Mouse (Mus musculus) embryonic facial prominence, embryonic 14.5 days (tissue): ENCODE measurements around the gene AI597479. TPM values are rescaled to one million over a fixed set of nuclear protein-coding genes. Genes with fewer than 3 reads are reported as not detected.

ENCODE experiments used
- ATAC-seq: fragments of 200-750 bp; cut with Nextera tagmentation; 2 replicates; pipeline ENCODE4 v1.8.0; 2017; ENCODE audit warnings: low read depth, moderate number of reproducible peaks, moderate TSS enrichment
- DNase-seq: peaks from one replicate; pipeline ENCODE4 v3.0.0-alpha.2; 2015; ENCODE audit warnings: low spot score
- H3K27ac ChIP-seq: fragments of 300-500 bp; sonication (generic); replicated peaks from 2 replicates; pipeline ENCODE4 v1.5.1; 2014; ENCODE audit warnings: low read depth, mild to moderate bottlenecking, low read length, moderate library complexity
- H3K27me3 ChIP-seq: fragments of 300-500 bp; sonication (generic); replicated peaks from 2 replicates; pipeline ENCODE4 v1.6.1; 2014; ENCODE audit warnings: low read length; ENCODE audit not compliant: control insufficient read depth, insufficient read depth
- H3K36me3 ChIP-seq: fragments of 300-500 bp; sonication (generic); 2 replicates; pipeline ENCODE4 v1.6.1; 2014; ENCODE audit warnings: low read length, mixed read lengths; ENCODE audit not compliant: control insufficient read depth, insufficient read depth
- H3K4me1 ChIP-seq: fragments of 300-500 bp; sonication (generic); 2 replicates; pipeline ENCODE4 v1.6.1; 2014; ENCODE audit warnings: antibody characterized with exemption, low read length; ENCODE audit not compliant: control insufficient read depth, insufficient read depth
- H3K4me2 ChIP-seq: fragments of 300-500 bp; sonication (generic); 2 replicates; pipeline ENCODE4 v1.6.1; 2014; ENCODE audit warnings: low read depth, mild to moderate bottlenecking, low read length, moderate library complexity, mixed read lengths
- H3K4me3 ChIP-seq: fragments of 300-500 bp; sonication (generic); 2 replicates; pipeline ENCODE4 v1.5.1; 2014; ENCODE audit warnings: low read depth, mild to moderate bottlenecking, low read length
- H3K9ac ChIP-seq: fragments of 300-500 bp; sonication (generic); 2 replicates; pipeline ENCODE4 v1.6.1; 2014; ENCODE audit warnings: low read depth, mild to moderate bottlenecking, low read length, moderate library complexity, mixed read lengths
- H3K9me3 ChIP-seq: fragments of 300-500 bp; sonication (generic); 2 replicates; pipeline ENCODE4 v1.6.1; 2016; ENCODE audit warnings: low read length; ENCODE audit not compliant: control insufficient read depth
- WGBS: fragments of 180-500 bp; shearing (Covaris S2); extraction: QIAGEN DNeasy Blood & Tissue Kit; methylation state at CpG from one replicate; pipeline ENCODE4 v1.1.7; 2014; 5-methylcytosine and 5-hydroxymethylcytosine counted together
- polyA plus RNA-seq: library from polyadenylated mRNA; unstranded; fragments of >200 nt; fragmentation: Nextera tagmentation; extraction: Ambion mirVana; gene quantifications from 2 replicates; pipeline ENCODE4 v1.2.1, GENCODE M21; 2014

AI597479 gene
- polyA plus RNA-seq, 1 experiment from 2014 or later: 30.7 TPM

DNA sequence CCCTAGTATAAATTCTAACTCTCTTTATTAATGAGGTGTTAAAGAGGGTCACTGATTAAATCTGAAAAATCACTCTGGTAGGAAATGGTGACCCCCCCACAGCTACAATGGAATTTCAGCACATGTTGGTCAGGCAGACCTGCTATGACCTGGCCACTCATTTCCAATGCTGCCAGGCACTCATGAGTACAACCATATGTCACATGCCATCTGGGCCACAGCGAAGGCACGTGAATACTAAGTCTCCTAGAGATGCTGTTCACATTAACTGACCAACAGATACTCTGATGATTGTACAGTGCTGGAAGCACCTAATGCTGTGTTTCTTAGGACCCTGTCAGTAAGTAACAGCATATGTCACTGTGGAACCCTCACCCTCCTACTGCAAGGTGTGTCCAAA is 23.7 kb upstream of the AI597479 start:
- H3K27me3 ChIP-seq: no peaks in the 10 kb centered on the region
- no peak overlapping the region for H3K4me2 ChIP-seq
- DNase-seq: no peak
- H3K4me3 ChIP-seq: no peak overlapping the region
- H3K27ac ChIP-seq: no peak overlapping the region
- no peaks in the 10 kb centered on the region for H3K4me1 ChIP-seq
- 86% methylated on average over 2 of the region's 2 CpGs for whole genome bisulfite sequencing
- H3K9me3 ChIP-seq: no peaks in the 10 kb centered on the region
- H3K9ac ChIP-seq: no peak overlapping the region
- peaks cover 27% of the 10 kb centered on the region for H3K36me3 ChIP-seq
- no peak for ATAC-seq

DNA sequence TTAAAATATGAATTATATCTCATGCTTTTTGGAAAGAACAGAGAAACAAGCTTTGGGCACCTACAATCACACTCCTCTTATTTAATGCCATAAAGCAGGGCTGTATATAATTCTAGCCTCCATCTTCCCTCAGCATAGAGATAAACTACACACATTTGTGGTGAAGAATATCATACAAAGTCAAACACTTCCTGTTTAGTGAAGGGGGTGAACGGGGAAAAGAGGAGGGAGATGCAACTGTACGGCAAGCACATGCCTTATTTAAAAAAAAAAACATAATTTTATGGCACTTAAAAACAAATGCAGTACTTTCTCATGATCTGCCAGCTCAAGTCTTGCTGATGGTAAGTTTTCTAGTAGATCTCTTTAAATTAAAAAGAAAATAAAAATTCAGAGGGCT is 20.4 kb upstream of the AI597479 start:
- WGBS: 82% methylated on average over 2 of the region's 2 CpGs

DNA sequence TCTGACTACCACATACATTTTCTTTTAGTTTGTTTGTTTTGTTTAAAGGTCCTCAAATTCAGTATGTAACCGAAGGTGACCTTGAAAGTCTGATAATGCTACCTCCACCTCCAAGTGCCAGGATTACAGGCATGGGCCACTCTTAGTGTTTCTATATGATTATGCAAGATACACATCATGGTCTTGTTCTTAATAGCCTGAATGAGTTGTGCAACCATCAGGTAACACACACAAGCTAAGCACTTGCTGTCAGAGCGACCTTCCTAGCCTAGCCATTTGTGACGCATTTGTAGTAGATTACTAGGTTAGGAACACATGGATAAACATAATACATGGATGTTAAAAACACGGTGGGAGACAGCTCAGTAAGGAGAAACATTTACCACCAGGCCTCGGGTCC is 15.6 kb upstream of the AI597479 start:
- Histone ChIP-seq H3K36me3 (no peaks in the 10 kb centered on the region), H3K27ac (no peak overlapping the region), H3K4me1 (no peaks in the 10 kb centered on the region), H3K9ac (no peak overlapping the region), H3K4me3 (no peak overlapping the region), H3K4me2 (no peak overlapping the region), H3K27me3 (no peaks in the 10 kb centered on the region), H3K9me3 (no peaks in the 10 kb centered on the region)
- DNase-seq (no peak), ATAC-seq (no peak)
- 86% methylated on average over 5 of the region's 5 CpGs for WGBS

More for the DNA sequence above, 20.4 kb upstream of the AI597479 start:
- H3K4me1 ChIP-seq: no peaks in the 10 kb centered on the region
- no peak overlapping the region for H3K4me2 ChIP-seq
- H3K27ac ChIP-seq: no peak overlapping the region
- DNase-seq: no peak
- H3K27me3 ChIP-seq: no peaks in the 10 kb centered on the region
- no peak for ATAC-seq
- H3K36me3 ChIP-seq: peaks cover 22% of the 10 kb centered on the region
- no peaks in the 10 kb centered on the region for H3K9me3 ChIP-seq
- no peak overlapping the region for H3K4me3 ChIP-seq
- H3K9ac ChIP-seq: no peak overlapping the region

DNA sequence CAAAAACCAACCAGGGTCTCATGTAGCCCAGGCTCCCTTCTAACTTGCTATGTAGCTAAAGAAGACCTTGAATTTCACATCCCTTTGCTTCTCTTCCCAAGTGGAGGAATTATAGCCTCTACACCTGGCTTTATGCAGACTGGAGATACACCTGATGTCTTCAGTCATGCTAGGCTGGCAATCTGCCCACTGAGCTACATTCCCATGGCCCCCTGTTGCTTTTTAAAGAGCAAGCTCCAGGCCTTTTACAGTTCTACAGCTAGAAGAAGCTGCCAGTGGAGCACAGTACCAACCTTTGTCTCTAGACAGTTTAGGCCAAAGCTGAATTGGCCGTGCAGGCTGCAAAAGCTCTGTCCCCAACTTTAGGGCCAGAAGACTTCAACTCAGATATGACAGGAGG is 8.1 kb upstream of the AI597479 start:
- 73% methylated on average over 1 of the region's 1 CpGs for WGBS
- Histone ChIP-seq H3K4me3 (no peak overlapping the region), H3K4me1 (peaks cover 4% of the 10 kb centered on the region; the same call in 1 of the 2 replicates), H3K27ac (no peak overlapping the region), H3K4me2 (no peak overlapping the region), H3K9ac (no peak overlapping the region), H3K27me3 (no peaks in the 10 kb centered on the region), H3K9me3 (no peaks in the 10 kb centered on the region), H3K36me3 (no peaks in the 10 kb centered on the region)
- DNase-seq (no peak), ATAC-seq (no peak)

DNA sequence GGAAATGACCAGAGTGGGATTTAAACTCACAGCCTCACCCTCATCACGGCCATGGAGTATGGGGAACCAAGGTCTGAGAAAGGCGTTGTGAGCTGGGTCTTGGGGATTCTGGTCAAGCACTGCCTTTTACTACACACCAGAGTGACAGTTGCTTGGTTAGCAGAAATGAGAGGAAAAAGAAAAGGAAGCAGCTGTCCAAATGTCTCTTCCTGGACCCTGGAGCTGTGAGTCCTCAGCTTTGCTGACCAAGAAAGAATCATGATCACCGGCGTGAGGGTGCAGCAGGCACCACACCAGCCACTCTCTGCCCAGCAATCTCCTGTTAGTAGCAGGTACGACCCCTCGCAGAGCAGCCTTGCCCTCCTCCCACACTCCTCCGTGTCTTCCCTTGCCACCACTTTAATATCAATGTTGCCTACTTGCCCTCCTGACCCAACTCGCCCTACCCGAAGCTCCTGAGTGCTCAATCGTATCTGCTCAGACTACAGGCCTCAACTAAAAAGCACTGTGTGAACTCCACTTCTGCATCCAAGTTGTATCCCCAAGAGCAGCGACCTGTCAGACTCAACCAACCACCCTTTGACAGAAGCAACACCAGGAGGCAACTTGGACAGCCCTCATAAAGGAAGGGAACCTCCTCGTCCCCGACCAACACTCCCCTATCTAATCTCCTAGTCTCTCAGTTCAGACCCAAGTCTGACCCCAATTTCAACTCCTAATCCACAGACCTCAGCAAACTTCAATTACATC is 7.0 kb upstream of the AI597479 start:
- Histone ChIP-seq H3K4me1 (peaks cover 4% of the 10 kb centered on the region; the same call in 1 of the 2 replicates), H3K9me3 (no peaks in the 10 kb centered on the region), H3K9ac (peak overlapping the region; percentile 87), H3K36me3 (no peaks in the 10 kb centered on the region), H3K4me3 (peak overlapping the region; percentile 78), H3K27me3 (no peaks in the 10 kb centered on the region), H3K27ac (no peak overlapping the region), H3K4me2 (peak overlapping the region; percentile 86)
- DNase-seq (no peak), ATAC-seq (peak; percentile 4; the same call in 1 of the 2 replicates)
- 37% methylated on average over 11 of the region's 13 CpGs for WGBS

DNA sequence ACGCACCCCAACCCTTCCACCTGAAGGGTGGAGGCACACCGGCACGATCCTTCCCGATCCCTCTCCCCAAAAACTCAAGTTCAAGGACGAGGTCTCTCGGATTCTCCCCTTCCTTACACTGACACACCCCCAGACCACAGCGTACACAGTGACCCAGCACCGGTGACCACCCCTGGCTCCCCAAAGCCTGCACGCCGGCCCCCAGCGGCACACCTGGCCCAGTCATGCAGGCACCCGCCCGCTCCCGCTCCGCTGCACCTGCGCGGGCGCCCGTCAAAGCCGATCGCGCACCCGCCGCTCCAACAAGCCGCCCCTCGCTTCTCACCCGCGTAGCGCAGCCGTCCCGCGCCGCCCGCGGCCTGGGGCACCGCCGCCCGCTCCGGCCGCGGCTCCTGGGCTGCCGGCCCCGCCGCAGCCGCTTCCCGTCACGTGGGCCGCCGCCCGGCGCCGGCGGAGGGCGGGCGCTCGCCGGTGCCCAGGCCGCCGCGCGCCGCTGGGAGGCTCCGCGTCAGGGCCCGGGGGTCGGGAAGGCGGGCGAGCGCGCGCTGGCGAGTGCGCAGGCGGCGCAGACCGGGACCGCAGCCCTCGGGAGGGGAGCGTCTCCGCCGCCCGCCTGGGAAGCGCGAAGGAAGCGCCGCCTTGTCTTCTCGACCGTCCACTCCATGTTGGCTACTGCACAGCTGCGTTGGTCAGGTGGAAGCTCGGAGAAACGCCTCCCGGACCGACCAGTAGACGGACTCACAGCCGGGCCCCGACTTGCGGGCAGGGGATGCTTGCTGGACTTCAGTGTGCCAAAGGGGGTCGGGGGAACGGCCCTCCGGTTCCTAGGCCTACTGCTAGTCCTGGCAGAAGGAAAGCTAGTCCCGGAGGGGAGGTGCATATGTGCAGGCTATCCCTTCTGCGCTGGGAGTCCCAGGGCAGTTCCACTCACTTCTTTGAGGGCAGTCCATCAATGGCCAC is 6.2 kb upstream of the AI597479 start:
- under 1% methylated on average over 42 of the region's 102 CpGs for WGBS
- H3K4me3 ChIP-seq: peak overlapping the region; percentile 78

DNA sequence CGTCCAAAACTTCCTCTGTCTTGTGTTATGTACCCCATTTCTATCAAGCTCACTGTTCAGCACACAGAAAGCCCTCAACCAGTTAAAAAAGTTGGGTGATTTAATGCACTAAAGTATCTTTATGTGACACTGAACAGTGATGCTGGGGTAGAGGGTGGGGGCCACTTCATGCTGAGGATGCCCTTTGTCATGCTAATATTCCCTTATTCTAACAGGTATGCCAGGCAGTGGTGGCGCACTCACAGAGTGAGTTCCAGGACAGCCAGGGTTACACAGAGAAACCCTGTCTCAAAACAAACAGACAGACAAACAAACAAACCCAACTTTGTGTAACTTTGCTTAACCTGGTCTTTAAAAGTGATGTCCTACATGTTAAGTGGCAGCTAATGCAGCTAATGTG is 4.3 kb upstream of the AI597479 start:
- WGBS: 88% methylated on average over 2 of the region's 2 CpGs
- no peak overlapping the region for H3K9ac ChIP-seq
- no peaks in the 10 kb centered on the region for H3K9me3 ChIP-seq
- ATAC-seq (no peak), DNase-seq (no peak)
- H3K36me3 ChIP-seq: no peaks in the 10 kb centered on the region
- H3K4me2 ChIP-seq: no peak overlapping the region
- no peaks in the 10 kb centered on the region for H3K27me3 ChIP-seq
- H3K27ac ChIP-seq: no peak overlapping the region
- peaks cover 5% of the 10 kb centered on the region for H3K4me1 ChIP-seq
- no peak overlapping the region for H3K4me3 ChIP-seq

More for the DNA sequence above, 6.2 kb upstream of the AI597479 start:
- Histone ChIP-seq H3K4me1 (peaks cover 4% of the 10 kb centered on the region; the same call in 1 of the 2 replicates), H3K9me3 (no peaks in the 10 kb centered on the region), H3K4me2 (peak overlapping the region; percentile 86), H3K27ac (peak overlapping the region; percentile 81), H3K9ac (peak overlapping the region; percentile 87), H3K36me3 (no peaks in the 10 kb centered on the region), H3K27me3 (no peaks in the 10 kb centered on the region)
- ATAC-seq (peak; percentile 88), DNase-seq (peak; percentile 66)

DNA sequence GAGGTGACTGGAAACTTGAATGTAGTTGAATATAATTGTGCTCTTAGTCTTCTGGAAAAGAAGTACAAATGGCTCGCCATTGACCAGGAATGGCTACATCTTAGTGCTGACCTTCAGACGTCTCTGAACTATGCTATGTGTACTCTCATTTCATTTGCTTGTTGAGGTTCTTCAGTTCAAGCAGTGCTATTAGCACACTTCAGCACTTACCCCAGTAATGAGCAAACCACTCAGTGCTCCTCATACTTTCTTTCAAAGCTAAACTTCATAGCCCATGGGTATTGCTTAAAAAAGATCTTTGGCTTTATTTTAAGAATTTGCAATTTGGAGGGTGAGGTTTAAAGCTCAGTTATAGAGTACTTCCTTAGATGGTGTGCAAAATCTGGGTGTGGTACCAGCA is 10.2 kb downstream of the AI597479 start:
- peaks cover 88% of the 10 kb centered on the region for H3K36me3 ChIP-seq
- DNase-seq: no peak
- 88% methylated on average over 2 of the region's 2 CpGs for WGBS
- no peak overlapping the region for H3K9ac ChIP-seq
- no peak overlapping the region for H3K4me3 ChIP-seq
- peaks cover 5% of the 10 kb centered on the region; the same call in 1 of the 2 replicates for H3K9me3 ChIP-seq
- no peak for ATAC-seq
- H3K4me2 ChIP-seq: no peak overlapping the region
- no peak overlapping the region for H3K27ac ChIP-seq
- H3K4me1 ChIP-seq: no peaks in the 10 kb centered on the region
- no peaks in the 10 kb centered on the region for H3K27me3 ChIP-seq
